Mouse (Mus musculus) urinary bladder, adult 18-20 months (tissue): ENCODE data around the gene Wbp4.
"Not testable (repeated sequence)": the region's sequence is repeated elsewhere in the genome, so short reads cannot be mapped to it uniquely, and the experiment has no call there.

ENCODE experiments used
- DNase-seq, 2 experiments: peaks; one replicate each; pipeline ENCODE4 v3.0.0; 2022; ENCODE audit warnings: low spot score in 2 of 2, mixed read lengths in 2 of 2

Wbp4 gene

GRCm38 (mm10) chr14:79481339-79482151 is at the start of gene Wbp4:
Gene Wbp4, minus strand, starts transcription at chr14:79481520.
- peak; percentile 79 to 81 for DNase-seq

- DNase-seq = no peak
These were observed 49.4 kb upstream of the Wbp4 start for GRCm38 (mm10) chr14:79530761-79531160.

GRCm38 (mm10) chr14:79529581-79530554 is 48.5 kb upstream of the Wbp4 start:
- DNase-seq = no peak

GRCm38 (mm10) chr14:79527704-79528103 is 46.4 kb upstream of the Wbp4 start:
- DNase-seq = peak in 1 of 2 experiments; percentile 71

- not testable (repeated sequence) for DNase-seq
These were observed 44.8 kb upstream of the Wbp4 start for GRCm38 (mm10) chr14:79526106-79526505.

GRCm38 (mm10) chr14:79522387-79522786 is 41.1 kb upstream of the Wbp4 start:
- no peak for DNase-seq

GRCm38 (mm10) chr14:79521471-79522117 is 40.3 kb upstream of the Wbp4 start:
- no peak for DNase-seq

- DNase-seq = no peak
These were observed 39.7 kb upstream of the Wbp4 start for GRCm38 (mm10) chr14:79521056-79521455.

- DNase-seq = no peak
These were observed 39.3 kb upstream of the Wbp4 start for GRCm38 (mm10) chr14:79520612-79521011.

- DNase-seq = no peak
These were observed 38.3 kb upstream of the Wbp4 start for GRCm38 (mm10) chr14:79519663-79519975.

- DNase-seq = no peak
These were observed 37.7 kb upstream of the Wbp4 start for GRCm38 (mm10) chr14:79518761-79519662.

GRCm38 (mm10) chr14:79518123-79518522 is 36.8 kb upstream of the Wbp4 start:
- DNase-seq = no peak

GRCm38 (mm10) chr14:79517185-79517740 is 35.9 kb upstream of the Wbp4 start:
- DNase-seq = no peak

GRCm38 (mm10) chr14:79516751-79517150 is 35.4 kb upstream of the Wbp4 start:
- no peak for DNase-seq

- no peak for DNase-seq
These were observed 34.9 kb upstream of the Wbp4 start for GRCm38 (mm10) chr14:79516243-79516610.

GRCm38 (mm10) chr14:79515511-79516242 is 34.4 kb upstream of the Wbp4 start:
- DNase-seq = peak in 1 of 2 experiments; percentile 43

GRCm38 (mm10) chr14:79515100-79515499 is 33.8 kb upstream of the Wbp4 start:
- DNase-seq = no peak

- no peak for DNase-seq
These were observed 32.6 kb upstream of the Wbp4 start for GRCm38 (mm10) chr14:79513951-79514350.

- no peak for DNase-seq
These were observed 30.2 kb upstream of the Wbp4 start for GRCm38 (mm10) chr14:79511521-79511920.

- DNase-seq = no peak
These were observed 27.5 kb upstream of the Wbp4 start for GRCm38 (mm10) chr14:79508662-79509305.
